Mouse (Mus musculus) heart, adult 8-10 months (tissue): ENCODE data around the gene Gm6502. TPM values are rescaled to one million over a fixed set of nuclear protein-coding genes. Genes with fewer than 3 reads are reported as not detected.
"Not testable (repeated sequence)": the region's sequence is repeated elsewhere in the genome, so short reads cannot be mapped to it uniquely, and the experiment has no call there.

Source experiments
- DNase-seq: peaks from one replicate; pipeline ENCODE4 v3.0.0; 2022; ENCODE audit warnings: low spot score
- total RNA-seq, 4 experiments: library from RNA; stranded (reverse); gene quantifications; 2 replicates each; pipeline ENCODE4 v1.2.4; 2022

Gm6502 gene
- total RNA-seq: not detected

DNA sequence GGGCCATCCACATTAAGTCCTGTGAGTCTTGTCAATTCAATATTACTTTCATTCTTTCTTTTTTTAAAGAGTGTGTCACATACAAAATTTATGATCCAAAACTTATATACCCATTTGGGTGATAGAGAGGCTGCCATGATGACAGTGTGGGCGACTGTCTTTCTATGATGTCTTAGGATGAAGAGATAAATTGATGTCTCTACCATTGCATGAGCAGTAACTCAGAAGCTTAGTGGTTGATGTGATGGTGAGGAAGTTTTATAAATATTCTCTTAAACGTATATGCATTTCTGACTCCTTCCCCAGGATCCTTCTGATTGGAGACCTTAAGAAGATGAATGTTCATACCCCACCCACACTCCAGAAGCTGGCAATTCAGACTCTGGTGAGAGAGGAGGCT is at the start of gene Gm6502:
Gm6502 (plus strand) TSS at position 301 of the 400 bp plus-strand sequence.
- not testable (repeated sequence) for DNase-seq

DNA sequence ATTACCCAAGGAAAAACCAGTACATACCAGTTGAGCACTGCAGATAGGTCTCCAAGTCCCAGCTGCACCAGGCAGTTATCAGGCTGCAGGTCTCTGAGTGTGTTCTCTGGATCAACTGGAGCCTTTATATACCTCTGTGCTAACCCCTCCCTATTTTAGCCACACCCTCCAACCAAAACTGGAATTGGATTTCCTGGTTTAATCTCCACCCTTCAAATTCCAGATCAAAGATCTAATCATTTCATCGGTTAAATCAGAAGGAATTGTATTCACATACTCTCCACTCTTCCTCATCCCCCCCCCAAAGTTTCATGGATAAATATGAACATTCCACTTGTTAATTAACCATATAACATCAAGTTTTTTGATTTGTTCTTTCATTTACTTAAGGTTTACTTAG is 7.5 kb upstream of the Gm6502 start, which contains the start of gene A430089I19Rik:
A430089I19Rik (minus strand) TSS at position 101 of the 400 bp plus-strand sequence.
- not testable (repeated sequence) for DNase-seq

DNA sequence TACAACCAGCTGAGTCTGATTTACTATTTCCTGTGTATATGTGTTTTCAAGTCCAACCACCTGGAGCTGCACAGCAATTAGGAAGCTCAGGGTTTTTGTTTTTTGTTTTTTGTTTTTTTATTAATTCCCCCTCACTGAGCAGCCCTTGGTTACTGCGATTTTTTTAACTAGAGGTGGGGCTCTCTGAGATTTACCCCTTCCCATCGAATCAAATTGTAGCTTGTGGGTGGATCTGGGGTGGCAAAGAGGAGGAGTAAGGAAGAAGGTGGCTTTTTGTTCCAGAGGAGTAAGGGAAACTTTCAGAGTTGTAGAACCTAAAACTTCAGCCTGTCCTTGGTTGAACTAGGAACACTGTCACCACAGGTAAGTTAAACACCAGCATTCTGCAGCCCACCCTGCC is 25.2 kb downstream of the Gm6502 start, which contains the start of gene AA792892:
AA792892 (plus strand) TSS at position 301 of the 400 bp plus-strand sequence.
- not testable (repeated sequence) for DNase-seq

Other genes with a start within 250 kb of the Gm6502 start
- gene BC061212, start 243.9 kb upstream of the Gm6502 start, total RNA-seq: not detected
- gene Gm6351, start 238.1 kb upstream of the Gm6502 start, total RNA-seq: not detected
- not detected for gene Gm3106, start 96.4 kb upstream of the Gm6502 start, total RNA-seq
- gene A430089I19Rik, start 7.6 kb upstream of the Gm6502 start, total RNA-seq: not detected
- gene AA792892, start 25.3 kb downstream of the Gm6502 start, total RNA-seq: not detected
- not detected for gene Gm7682, start 131.3 kb downstream of the Gm6502 start, total RNA-seq
- gene Gm3139, start 211.9 kb downstream of the Gm6502 start, total RNA-seq: not detected